Mouse (Mus musculus) embryo, embryonic 10 days (tissue): ENCODE measurements around the gene 1700030J22Rik.

Source experiments
- DNase-seq: peaks from one replicate; pipeline ENCODE4 v3.0.0-alpha.2; 2015; ENCODE audit warnings: low spot score

1700030J22Rik gene

GRCm38 (mm10) chr8:116951778-116952177 lies 27.0 kb downstream of the 1700030J22Rik start:
- no peak for DNase-seq

GRCm38 (mm10) chr8:116951369-116951768 lies 27.4 kb downstream of the 1700030J22Rik start:
- no peak for DNase-seq

- DNase-seq, result no peak
These were observed 31.2 kb downstream of the 1700030J22Rik start for GRCm38 (mm10) chr8:116947589-116947988.

- DNase-seq, result no peak
These were observed 31.9 kb downstream of the 1700030J22Rik start for GRCm38 (mm10) chr8:116946851-116947250.

GRCm38 (mm10) chr8:116946268-116946838 lies 32.4 kb downstream of the 1700030J22Rik start:
- no peak for DNase-seq

- DNase-seq, result no peak
These were observed 33.4 kb downstream of the 1700030J22Rik start for GRCm38 (mm10) chr8:116945169-116945910.

- no peak for DNase-seq
These were observed 34.4 kb downstream of the 1700030J22Rik start for GRCm38 (mm10) chr8:116944385-116944696.

- peak; percentile 11 for DNase-seq
These were observed 35.0 kb downstream of the 1700030J22Rik start for GRCm38 (mm10) chr8:116943555-116944384.

GRCm38 (mm10) chr8:116943161-116943554 lies 35.6 kb downstream of the 1700030J22Rik start, which contains the start of gene Atmin:
Gene Atmin, plus strand, starts transcription at chr8:116943393.
- DNase-seq, result peak; percentile 75

- DNase-seq, result no peak
These were observed 36.3 kb downstream of the 1700030J22Rik start for GRCm38 (mm10) chr8:116942284-116943058.

GRCm38 (mm10) chr8:116935506-116935905 lies 43.3 kb downstream of the 1700030J22Rik start:
- peak; percentile 11 for DNase-seq

- DNase-seq, result no peak
These were observed 43.8 kb downstream of the 1700030J22Rik start for GRCm38 (mm10) chr8:116934976-116935375.

- no peak for DNase-seq
These were observed 50.2 kb downstream of the 1700030J22Rik start for GRCm38 (mm10) chr8:116928588-116928987.

- DNase-seq, result peak; percentile 59
These were observed 50.9 kb downstream of the 1700030J22Rik start for GRCm38 (mm10) chr8:116927880-116928279.

- no peak for DNase-seq
These were observed 55.2 kb downstream of the 1700030J22Rik start for GRCm38 (mm10) chr8:116923526-116923925.

- DNase-seq, result no peak
These were observed 56.5 kb downstream of the 1700030J22Rik start for GRCm38 (mm10) chr8:116922060-116922757.

- DNase-seq, result peak; percentile 98
These were observed 57.3 kb downstream of the 1700030J22Rik start, which contains the start of the genes Cmc2 and Cenpn for GRCm38 (mm10) chr8:116921337-116922059. Gene Cmc2, minus strand, starts transcription at chr8:116921455. Gene Cenpn, plus strand, starts transcription at chr8:116921730.

- DNase-seq, result no peak
These were observed 57.8 kb downstream of the 1700030J22Rik start for GRCm38 (mm10) chr8:116921005-116921336.
